Mouse (Mus musculus): ENCODE data around the gene Tm7sf2. TPM values are rescaled to one million over a fixed set of nuclear protein-coding genes. Genes with fewer than 3 reads are reported as not detected.

Tm7sf2 gene
- polyA plus RNA-seq, 1 experiment, result not detected

- no peak overlapping the region for H3K27ac ChIP-seq (ENCODE audit: insufficient read depth, low read depth, low read length)
- peaks cover 8% of the 10 kb centered on the region for H3K4me1 ChIP-seq (ENCODE audit: control insufficient read depth, insufficient read depth, low read length)
- WGBS, result 92% methylated on average over 5 of the region's 5 CpGs
- no peak overlapping the region for H3K4me3 ChIP-seq (ENCODE audit: insufficient read depth, low read depth, low read length)
- no peak for TF ChIP-seq POLR2A (IDR thresholded peaks at IDR 0.05; ENCODE audit: insufficient read depth, low read depth, low read length)
- TF ChIP-seq CTCF (IDR thresholded peaks at IDR 0.05; ENCODE audit: insufficient read depth, low read depth, low read length), result no peak
Measured at GRCm38 (mm10) chr19:6073889-6074288, 5.7 kb upstream of the Tm7sf2 start.

GRCm38 (mm10) chr19:6071261-6071660 lies 3.1 kb upstream of the Tm7sf2 start:
- Histone ChIP-seq H3K4me3 (ENCODE audit: insufficient read depth, low read depth, low read length) (no peak overlapping the region), H3K4me1 (ENCODE audit: control insufficient read depth, insufficient read depth, low read length) (peaks cover 22% of the 10 kb centered on the region), H3K27ac (ENCODE audit: insufficient read depth, low read depth, low read length) (no peak overlapping the region)
- TF ChIP-seq CTCF (IDR thresholded peaks at IDR 0.05; ENCODE audit: insufficient read depth, low read depth, low read length), result no peak
- TF ChIP-seq POLR2A (IDR thresholded peaks at IDR 0.05; ENCODE audit: insufficient read depth, low read depth, low read length), result no peak
- 92% methylated on average over 19 of the region's 19 CpGs for WGBS

GRCm38 (mm10) chr19:6070571-6071250 lies 2.5 kb upstream of the Tm7sf2 start:
- 88% methylated on average over 31 of the region's 31 CpGs for WGBS
- Histone ChIP-seq H3K27ac (ENCODE audit: insufficient read depth, low read depth, low read length) (no peak overlapping the region), H3K4me3 (ENCODE audit: insufficient read depth, low read depth, low read length) (no peak overlapping the region), H3K4me1 (ENCODE audit: control insufficient read depth, insufficient read depth, low read length) (peaks cover 19% of the 10 kb centered on the region)
- no peak for TF ChIP-seq CTCF (IDR thresholded peaks at IDR 0.05; ENCODE audit: insufficient read depth, low read depth, low read length)
- no peak for TF ChIP-seq POLR2A (IDR thresholded peaks at IDR 0.05; ENCODE audit: insufficient read depth, low read depth, low read length)

GRCm38 (mm10) chr19:6069851-6070250 lies 1.7 kb upstream of the Tm7sf2 start:
- H3K27ac ChIP-seq (ENCODE audit: insufficient read depth, low read depth, low read length), result no peak overlapping the region
- 90% methylated on average over 10 of the region's 10 CpGs for WGBS
- TF ChIP-seq POLR2A (IDR thresholded peaks at IDR 0.05; ENCODE audit: insufficient read depth, low read depth, low read length) (no peak), CTCF (IDR thresholded peaks at IDR 0.05; ENCODE audit: insufficient read depth, low read depth, low read length) (no peak)
- H3K4me3 ChIP-seq (ENCODE audit: insufficient read depth, low read depth, low read length), result no peak overlapping the region
- H3K4me1 ChIP-seq (ENCODE audit: control insufficient read depth, insufficient read depth, low read length), result peaks cover 19% of the 10 kb centered on the region

- TF ChIP-seq POLR2A (IDR thresholded peaks at IDR 0.05; ENCODE audit: insufficient read depth, low read depth, low read length) (no peak), CTCF (IDR thresholded peaks at IDR 0.05; ENCODE audit: insufficient read depth, low read depth, low read length) (no peak)
- Histone ChIP-seq H3K4me1 (ENCODE audit: control insufficient read depth, insufficient read depth, low read length) (peaks cover 19% of the 10 kb centered on the region), H3K4me3 (ENCODE audit: insufficient read depth, low read depth, low read length) (no peak overlapping the region), H3K27ac (ENCODE audit: insufficient read depth, low read depth, low read length) (no peak overlapping the region)
- WGBS, result 88% methylated on average over 4 of the region's 4 CpGs
Measured at GRCm38 (mm10) chr19:6068951-6069350, 778 bp upstream of the Tm7sf2 start.

GRCm38 (mm10) chr19:6067011-6067723 lies 1.0 kb downstream of the Tm7sf2 start:
- Histone ChIP-seq H3K4me1 (ENCODE audit: control insufficient read depth, insufficient read depth, low read length) (peaks cover 26% of the 10 kb centered on the region), H3K4me3 (ENCODE audit: insufficient read depth, low read depth, low read length) (peak overlapping the region; percentile 59), H3K27ac (ENCODE audit: insufficient read depth, low read depth, low read length) (peak overlapping the region; percentile 67)
- WGBS, result under 1% methylated on average over 30 of the region's 30 CpGs
- TF ChIP-seq CTCF (IDR thresholded peaks at IDR 0.05; ENCODE audit: insufficient read depth, low read depth, low read length), result peak; percentile 88
- no peak for TF ChIP-seq POLR2A (IDR thresholded peaks at IDR 0.05; ENCODE audit: insufficient read depth, low read depth, low read length)

- peaks cover 32% of the 10 kb centered on the region for H3K4me1 ChIP-seq (ENCODE audit: control insufficient read depth, insufficient read depth, low read length)
- WGBS, result 27% methylated on average over 5 of the region's 5 CpGs
- no peak overlapping the region for H3K27ac ChIP-seq (ENCODE audit: insufficient read depth, low read depth, low read length)
- TF ChIP-seq POLR2A (IDR thresholded peaks at IDR 0.05; ENCODE audit: insufficient read depth, low read depth, low read length) (no peak), CTCF (IDR thresholded peaks at IDR 0.05; ENCODE audit: insufficient read depth, low read depth, low read length) (no peak)
- peak overlapping the region; percentile 59 for H3K4me3 ChIP-seq (ENCODE audit: insufficient read depth, low read depth, low read length)
Measured at GRCm38 (mm10) chr19:6066571-6066970, 1.6 kb downstream of the Tm7sf2 start.

- peaks cover 33% of the 10 kb centered on the region for H3K4me1 ChIP-seq (ENCODE audit: control insufficient read depth, insufficient read depth, low read length)
- H3K27ac ChIP-seq (ENCODE audit: insufficient read depth, low read depth, low read length), result no peak overlapping the region
- TF ChIP-seq CTCF (IDR thresholded peaks at IDR 0.05; ENCODE audit: insufficient read depth, low read depth, low read length), result no peak
- TF ChIP-seq POLR2A (IDR thresholded peaks at IDR 0.05; ENCODE audit: insufficient read depth, low read depth, low read length), result no peak
- no peak overlapping the region for H3K4me3 ChIP-seq (ENCODE audit: insufficient read depth, low read depth, low read length)
- whole genome bisulfite sequencing, result 94% methylated on average over 6 of the region's 6 CpGs
Measured at GRCm38 (mm10) chr19:6063081-6063480, 5.1 kb downstream of the Tm7sf2 start.

- Histone ChIP-seq H3K4me3 (ENCODE audit: insufficient read depth, low read depth, low read length) (peak overlapping the region; percentile 90), H3K27ac (ENCODE audit: insufficient read depth, low read depth, low read length) (no peak overlapping the region), H3K4me1 (ENCODE audit: control insufficient read depth, insufficient read depth, low read length) (peaks cover 27% of the 10 kb centered on the region)
- WGBS, result 60% methylated on average over 5 of the region's 5 CpGs
- no peak for TF ChIP-seq POLR2A (IDR thresholded peaks at IDR 0.05; ENCODE audit: insufficient read depth, low read depth, low read length)
- no peak for TF ChIP-seq CTCF (IDR thresholded peaks at IDR 0.05; ENCODE audit: insufficient read depth, low read depth, low read length)
Measured at GRCm38 (mm10) chr19:6062418-6062817, 5.8 kb downstream of the Tm7sf2 start.

Data from olfactory bulb, adult 2 months (tissue).